18 mouse cellular contexts compared by ENCODE assay signal in the genomic region with DNA sequence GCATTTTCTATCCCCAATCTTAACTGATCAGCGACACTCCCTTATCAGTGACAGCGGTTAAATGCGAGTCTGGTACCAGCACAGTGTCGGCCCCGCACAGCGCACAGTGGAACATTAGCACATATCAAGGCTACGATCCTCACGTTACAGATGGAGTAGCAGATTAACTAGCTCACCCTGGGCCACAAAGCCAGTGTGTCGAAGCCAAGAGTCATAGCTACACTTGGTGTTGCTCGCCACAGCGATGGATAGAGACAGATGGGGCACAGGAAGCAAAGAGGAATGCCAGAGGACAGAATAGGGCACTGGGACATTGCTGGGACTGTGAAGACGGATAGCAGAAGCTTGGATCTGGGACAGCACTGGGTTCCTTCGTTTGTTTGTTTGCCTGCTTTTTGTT. TPM values are rescaled to one million over a fixed set of nuclear protein-coding genes. Genes with fewer than 3 reads are reported as not detected.
DNase-seq lines count a peak whose midpoint lies in the region; ATAC-seq and TF ChIP-seq lines count a peak whose summit lies in the region.
"Had no signal": no experiment of that assay in that cellular context is flagged by ENCODE, and none has a peak within 500 bp of the region (broad histone marks: within the 10 kb centered on the region; RNA-seq: fewer than 3 reads in every experiment).

No protein-coding gene starts in this region.

- H3K27ac ChIP-seq in lung, embryonic 16.5 days (ENCODE audit: low read length), result 0 out of 2 replicates have a peak overlapping the region, but pooled peaks have one; percentile 14
- no peak overlapping the region for H3K27ac ChIP-seq in thymus, adult 2 months (ENCODE audit: control insufficient read depth, insufficient read depth, low read length)
- H3K27ac ChIP-seq in forebrain, embryonic 12.5 days, result no peak overlapping the region
- H3K27ac ChIP-seq: embryonic facial prominence, embryonic 13.5 days; heart, embryonic 13.5 days; hindbrain, embryonic 14.5 days; limb, embryonic 12.5 days; liver, embryonic 14.5 days had no signal

- H3K4me3 ChIP-seq in lung, embryonic 16.5 days (ENCODE audit: low read length), result no peak overlapping the region
- H3K4me3 ChIP-seq in thymus, adult 2 months (ENCODE audit: control insufficient read depth, insufficient read depth, low read length), result no peak overlapping the region
- H3K4me3 ChIP-seq in forebrain, embryonic 12.5 days (replicated peaks), result no peak overlapping the region
- H3K4me3 ChIP-seq: embryonic facial prominence, embryonic 13.5 days; heart, embryonic 13.5 days; limb, embryonic 12.5 days had no signal

- H3K36me3 ChIP-seq in lung, embryonic 16.5 days (ENCODE audit: control insufficient read depth, insufficient read depth, low read length), result no peaks in the 10 kb centered on the region
- no peaks in the 10 kb centered on the region for H3K36me3 ChIP-seq in thymus, adult 2 months (ENCODE audit: control insufficient read depth, insufficient read depth, low read length)
- no peaks in the 10 kb centered on the region for H3K36me3 ChIP-seq in forebrain, embryonic 12.5 days (replicated peaks)
- H3K36me3 ChIP-seq: embryonic facial prominence, embryonic 13.5 days; heart, embryonic 13.5 days; limb, embryonic 12.5 days had no signal

- TF ChIP-seq POLR2A in thymus, adult 2 months (IDR thresholded peaks at IDR 0.05; ENCODE audit: control insufficient read depth, extremely low read depth, insufficient read depth, low read length, poor library complexity), result no peak

- no peak overlapping the region for H3K4me2 ChIP-seq in lung, embryonic 16.5 days (ENCODE audit: low read depth, low read length)
- no peak overlapping the region for H3K4me2 ChIP-seq in forebrain, embryonic 12.5 days
- H3K4me2 ChIP-seq: embryonic facial prominence, embryonic 13.5 days; heart, embryonic 13.5 days; hindbrain, embryonic 14.5 days; limb, embryonic 12.5 days had no signal

- DNase-seq in embryo, embryonic 10 days (ENCODE audit: low spot score), result peak; percentile 8
- no peak for DNase-seq in embryo, embryonic 9.5 days (ENCODE audit: extremely low spot score)
- no peak for DNase-seq in lung, adult 18-20 months
- DNase-seq in cerebellum, adult 9-10 months, result peak; percentile 90
- DNase-seq in thymus, adult 2 months, result no peak
- DNase-seq: adrenal gland, adult 8-10 months; heart, postnatal 36 days; lung, postnatal 36 days; thymus, postnatal 14 days had no signal

- peaks cover 14% of the 10 kb centered on the region for H3K4me1 ChIP-seq in lung, embryonic 16.5 days (replicated peaks; ENCODE audit: control insufficient read depth, insufficient read depth, low read length)
- H3K4me1 ChIP-seq in thymus, adult 2 months (replicated peaks; ENCODE audit: control insufficient read depth, insufficient read depth, low read length), result no peaks in the 10 kb centered on the region
- H3K4me1 ChIP-seq in forebrain, embryonic 12.5 days, result no peaks in the 10 kb centered on the region

- no peak overlapping the region for H3K9ac ChIP-seq in lung, embryonic 16.5 days (ENCODE audit: low read length)
- H3K9ac ChIP-seq in forebrain, embryonic 12.5 days, result no peak overlapping the region
- H3K9ac ChIP-seq: embryonic facial prominence, embryonic 13.5 days; heart, embryonic 13.5 days; hindbrain, embryonic 14.5 days; limb, embryonic 12.5 days; liver, embryonic 14.5 days had no signal

- WGBS in lung, embryonic 16.5 days, result 41% methylated on average over 13 of the region's 13 CpGs
- 95% methylated on average over 13 of the region's 13 CpGs for WGBS in thymus, adult 2 months
- WGBS in forebrain, embryonic 12.5 days, result 87% methylated on average over 13 of the region's 13 CpGs

- H3K9me3 ChIP-seq in lung, embryonic 16.5 days (ENCODE audit: control insufficient read depth, low read length), result no peaks in the 10 kb centered on the region
- no peaks in the 10 kb centered on the region for H3K9me3 ChIP-seq in forebrain, embryonic 12.5 days
- H3K9me3 ChIP-seq: embryonic facial prominence, embryonic 13.5 days; heart, embryonic 13.5 days; limb, embryonic 12.5 days had no signal

- no peaks in the 10 kb centered on the region for H3K27me3 ChIP-seq in lung, embryonic 16.5 days (ENCODE audit: control insufficient read depth, insufficient read depth, low read depth, low read length)
- no peaks in the 10 kb centered on the region for H3K27me3 ChIP-seq in thymus, adult 2 months (ENCODE audit: control insufficient read depth, insufficient read depth, low read length)
- no peaks in the 10 kb centered on the region for H3K27me3 ChIP-seq in forebrain, embryonic 12.5 days
- H3K27me3 ChIP-seq: embryonic facial prominence, embryonic 13.5 days; limb, embryonic 12.5 days; Patski had no signal

- ATAC-seq in lung, embryonic 16.5 days (ENCODE audit: low read depth), result no peak
- no peak for ATAC-seq in megakaryocyte-erythroid progenitor cell, adult 5-6 weeks (replicated peaks; ENCODE audit: low FRiP score, low TSS enrichment, poor library complexity, severe bottlenecking)
- ATAC-seq in forebrain, embryonic 12.5 days (ENCODE audit: low FRiP score), result no peak
- ATAC-seq: Patski had no signal

- TF ChIP-seq CTCF in thymus, adult 2 months (IDR thresholded peaks at IDR 0.05; ENCODE audit: borderline replicate concordance, control insufficient read depth, extremely low read depth, insufficient read depth, low read length, poor library complexity), result no peak

RNA-seq across cellular contexts. Expression of gene Isca2, which starts 34.3 kb away (rescaled TPM):
- polyA plus RNA-seq in lung, embryonic 16.5 days (2015; fragmentation: Nextera tagmentation; extraction: Ambion mirVana), result 133 and 148 TPM in 2 replicates
- 178 and 198 TPM in 2 replicates for total RNA-seq in megakaryocyte-erythroid progenitor cell, adult 5-6 weeks (2014; fragmentation: Nextera tagmentation)
- 66.4 and 79.4 TPM in 2 replicates for total RNA-seq in megakaryocyte-erythroid progenitor cell, adult 5-6 weeks (2017)
- 60.6 and 64.2 TPM in 2 replicates for polyA plus RNA-seq in thymus, adult 2 months (2012; rRNA removed)
- polyA plus RNA-seq in forebrain, embryonic 12.5 days (2016; fragmentation: Nextera tagmentation; extraction: Ambion mirVana), result 143 and 152 TPM in 2 replicates

RNA-seq across cellular contexts. Expression of gene Npc2, which starts 34.4 kb away (rescaled TPM):
- 185 and 217 TPM in 2 replicates for polyA plus RNA-seq in lung, embryonic 16.5 days (2015; fragmentation: Nextera tagmentation; extraction: Ambion mirVana)
- 50.9 and 53.2 TPM in 2 replicates for total RNA-seq in megakaryocyte-erythroid progenitor cell, adult 5-6 weeks (2014; fragmentation: Nextera tagmentation)
- total RNA-seq in megakaryocyte-erythroid progenitor cell, adult 5-6 weeks (2017), result 34.6 and 41.4 TPM in 2 replicates
- 249 and 256 TPM in 2 replicates for polyA plus RNA-seq in thymus, adult 2 months (2012; rRNA removed)
- polyA plus RNA-seq in forebrain, embryonic 12.5 days (2016; fragmentation: Nextera tagmentation; extraction: Ambion mirVana), result 72.0 and 75.2 TPM in 2 replicates

Comparison
In these comparisons a context has a peak if more than half of its experiments do, and no peak if none do; other contexts are left out.
1. DNase-seq: peak in embryo, embryonic 10 days (single experiment) and cerebellum, adult 9-10 months (single experiment); none in embryo, embryonic 9.5 days (single experiment), lung, adult 18-20 months (0 of 2) and thymus, adult 2 months (single experiment).